Mouse (Mus musculus): ENCODE data around the gene Abi1. TPM values are rescaled to one million over a fixed set of nuclear protein-coding genes. Genes with fewer than 3 reads are reported as not detected.
"Not testable (repeated sequence)": the region's sequence is repeated elsewhere in the genome, so short reads cannot be mapped to it uniquely, and the experiment has no call there.

Abi1 gene
- polyA plus RNA-seq, 1 experiment, result 53.1 TPM

- Histone ChIP-seq H3K4me3 (replicated peaks; ENCODE audit: control insufficient read depth, low read depth, low read length) (no peak overlapping the region), H3K4me1 (ENCODE audit: control insufficient read depth, insufficient read depth, low read length) (no peaks in the 10 kb centered on the region), H3K27ac (ENCODE audit: control insufficient read depth, insufficient read depth, low read depth, low read length, poor library complexity) (peak overlapping the region; percentile 48; the same call in 1 of the 2 replicates)
- no peak for TF ChIP-seq CTCF (IDR thresholded peaks at IDR 0.05; ENCODE audit: control insufficient read depth, insufficient read depth, low read length)
- no peak for TF ChIP-seq POLR2A (IDR thresholded peaks at IDR 0.05; ENCODE audit: borderline replicate concordance, control insufficient read depth, low read depth, low read length)
- WGBS, result 2% methylated on average over 4 of the region's 4 CpGs
Measured at GRCm38 (mm10) chr2:23041457-23041856, 1.4 kb upstream of the Abi1 start.

GRCm38 (mm10) chr2:23040690-23041089 lies 649 bp upstream of the Abi1 start:
- not testable (repeated sequence) for H3K4me1 ChIP-seq (ENCODE audit: control insufficient read depth, insufficient read depth, low read length); H3K4me3 ChIP-seq (replicated peaks; ENCODE audit: control insufficient read depth, low read depth, low read length)
- peak overlapping the region; percentile 32; the same call in 1 of the 2 replicates for H3K27ac ChIP-seq (ENCODE audit: control insufficient read depth, insufficient read depth, low read depth, low read length, poor library complexity)
- 53% methylated on average over 7 of the region's 7 CpGs for WGBS

GRCm38 (mm10) chr2:23039082-23040000 lies 700 bp downstream of the Abi1 start:
- no peak for TF ChIP-seq CTCF (IDR thresholded peaks at IDR 0.05; ENCODE audit: control insufficient read depth, insufficient read depth, low read length)
- no peak; the same call in 1 of the 2 replicates for TF ChIP-seq POLR2A (IDR thresholded peaks at IDR 0.05; ENCODE audit: borderline replicate concordance, control insufficient read depth, low read depth, low read length)
- WGBS, result under 1% methylated on average over 59 of the region's 59 CpGs
- H3K4me3 ChIP-seq (replicated peaks; ENCODE audit: control insufficient read depth, low read depth, low read length), result peak overlapping the region; percentile 95
- H3K4me1 ChIP-seq (ENCODE audit: control insufficient read depth, insufficient read depth, low read length), result no peaks in the 10 kb centered on the region
- H3K27ac ChIP-seq (ENCODE audit: control insufficient read depth, insufficient read depth, low read depth, low read length, poor library complexity), result peak overlapping the region; percentile 98

- no peak overlapping the region for H3K27ac ChIP-seq (ENCODE audit: control insufficient read depth, insufficient read depth, low read depth, low read length, poor library complexity)
- 96% methylated on average over 1 of the region's 1 CpGs for WGBS
- no peak for TF ChIP-seq CTCF (IDR thresholded peaks at IDR 0.05; ENCODE audit: control insufficient read depth, insufficient read depth, low read length)
- no peak for TF ChIP-seq POLR2A (IDR thresholded peaks at IDR 0.05; ENCODE audit: borderline replicate concordance, control insufficient read depth, low read depth, low read length)
- no peaks in the 10 kb centered on the region for H3K4me1 ChIP-seq (ENCODE audit: control insufficient read depth, insufficient read depth, low read length)
- H3K4me3 ChIP-seq (replicated peaks; ENCODE audit: control insufficient read depth, low read depth, low read length), result no peak overlapping the region
Measured at GRCm38 (mm10) chr2:23035467-23035866, 4.6 kb downstream of the Abi1 start.

GRCm38 (mm10) chr2:23034692-23035435 lies 5.2 kb downstream of the Abi1 start:
- Histone ChIP-seq H3K27ac (ENCODE audit: control insufficient read depth, insufficient read depth, low read depth, low read length, poor library complexity) (no peak overlapping the region), H3K4me1 (ENCODE audit: control insufficient read depth, insufficient read depth, low read length) (no peaks in the 10 kb centered on the region; the same call in 1 of the 2 replicates), H3K4me3 (replicated peaks; ENCODE audit: control insufficient read depth, low read depth, low read length) (no peak overlapping the region)
- WGBS, result 76% methylated on average over 3 of the region's 3 CpGs
- TF ChIP-seq POLR2A (IDR thresholded peaks at IDR 0.05; ENCODE audit: borderline replicate concordance, control insufficient read depth, low read depth, low read length) (no peak), CTCF (IDR thresholded peaks at IDR 0.05; ENCODE audit: control insufficient read depth, insufficient read depth, low read length) (no peak)

GRCm38 (mm10) chr2:23030631-23031030 lies 9.4 kb downstream of the Abi1 start:
- no peak for TF ChIP-seq CTCF (IDR thresholded peaks at IDR 0.05; ENCODE audit: control insufficient read depth, insufficient read depth, low read length)
- TF ChIP-seq POLR2A (IDR thresholded peaks at IDR 0.05; ENCODE audit: borderline replicate concordance, control insufficient read depth, low read depth, low read length), result no peak
- Histone ChIP-seq H3K4me3 (replicated peaks; ENCODE audit: control insufficient read depth, low read depth, low read length) (no peak overlapping the region), H3K27ac (ENCODE audit: control insufficient read depth, insufficient read depth, low read depth, low read length, poor library complexity) (no peak overlapping the region), H3K4me1 (ENCODE audit: control insufficient read depth, insufficient read depth, low read length) (no peaks in the 10 kb centered on the region; the same call in none of the 2 replicates)
- 79% methylated on average over 4 of the region's 4 CpGs for WGBS

GRCm38 (mm10) chr2:23028826-23029225 lies 11.2 kb downstream of the Abi1 start:
- H3K4me1 ChIP-seq (ENCODE audit: control insufficient read depth, insufficient read depth, low read length), result no peaks in the 10 kb centered on the region; the same call in none of the 2 replicates
- H3K27ac ChIP-seq (ENCODE audit: control insufficient read depth, insufficient read depth, low read depth, low read length, poor library complexity), result no peak overlapping the region
- TF ChIP-seq CTCF (IDR thresholded peaks at IDR 0.05; ENCODE audit: control insufficient read depth, insufficient read depth, low read length) (no peak), POLR2A (IDR thresholded peaks at IDR 0.05; ENCODE audit: borderline replicate concordance, control insufficient read depth, low read depth, low read length) (no peak)
- H3K4me3 ChIP-seq (replicated peaks; ENCODE audit: control insufficient read depth, low read depth, low read length), result no peak overlapping the region
- 87% methylated on average over 4 of the region's 4 CpGs for WGBS

GRCm38 (mm10) chr2:23026379-23026778 lies 13.7 kb downstream of the Abi1 start:
- TF ChIP-seq POLR2A (IDR thresholded peaks at IDR 0.05; ENCODE audit: borderline replicate concordance, control insufficient read depth, low read depth, low read length) (no peak), CTCF (IDR thresholded peaks at IDR 0.05; ENCODE audit: control insufficient read depth, insufficient read depth, low read length) (no peak)
- Histone ChIP-seq H3K4me1 (ENCODE audit: control insufficient read depth, insufficient read depth, low read length) (peaks cover 1% of the 10 kb centered on the region), H3K4me3 (replicated peaks; ENCODE audit: control insufficient read depth, low read depth, low read length) (no peak overlapping the region), H3K27ac (ENCODE audit: control insufficient read depth, insufficient read depth, low read depth, low read length, poor library complexity) (no peak overlapping the region)
- whole genome bisulfite sequencing, result 65% methylated on average over 1 of the region's 1 CpGs
